Mouse (Mus musculus) forelimb bud, embryonic 11.5 days (tissue): ENCODE data around the gene Sipa1l3.

ENCODE experiments used
- DNase-seq: peaks from one replicate; pipeline ENCODE4 v3.0.0-alpha.2; 2012; ENCODE audit warnings: low read depth, low spot score

The Sipa1l3 gene

DNA sequence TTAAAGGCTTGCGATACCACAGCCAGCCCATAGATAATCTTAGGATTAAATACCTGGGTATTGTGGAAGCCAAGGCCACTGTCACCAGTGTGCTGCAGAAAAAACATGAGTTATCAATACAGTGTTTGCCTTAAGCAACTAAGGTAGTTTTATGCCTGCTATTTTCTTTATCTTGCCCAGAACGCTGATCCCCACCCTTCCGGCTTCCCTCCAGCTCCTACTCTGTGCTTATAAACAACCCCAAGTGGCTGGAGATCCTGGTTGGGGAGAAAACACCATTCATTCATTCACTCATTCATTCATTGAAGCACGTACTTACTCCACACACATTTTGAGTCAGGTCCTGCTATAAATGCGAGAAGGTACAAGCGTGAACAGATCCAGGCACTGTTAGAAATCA is 233.9 kb downstream of the Sipa1l3 start:
- DNase-seq, result no peak

DNA sequence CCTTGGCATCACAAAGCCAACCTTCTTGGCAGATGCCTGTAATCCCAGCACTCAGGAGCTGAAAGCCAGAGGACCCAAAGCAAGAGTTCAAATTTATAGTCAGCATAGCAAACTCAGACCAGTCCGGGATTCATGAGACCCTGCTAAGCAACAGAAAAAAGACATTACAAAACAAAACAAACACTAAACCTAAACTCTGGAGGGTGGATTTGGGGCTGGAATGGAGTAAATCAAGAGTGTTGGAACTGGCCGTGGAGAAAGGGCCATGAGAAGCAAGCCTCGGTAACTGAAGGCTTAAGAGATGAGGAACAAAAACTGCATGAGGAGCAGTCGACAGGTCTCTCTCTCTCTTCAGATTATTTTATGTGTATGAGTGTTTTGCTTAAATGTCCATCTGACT is 234.6 kb downstream of the Sipa1l3 start:
- DNase-seq, result no peak

DNA sequence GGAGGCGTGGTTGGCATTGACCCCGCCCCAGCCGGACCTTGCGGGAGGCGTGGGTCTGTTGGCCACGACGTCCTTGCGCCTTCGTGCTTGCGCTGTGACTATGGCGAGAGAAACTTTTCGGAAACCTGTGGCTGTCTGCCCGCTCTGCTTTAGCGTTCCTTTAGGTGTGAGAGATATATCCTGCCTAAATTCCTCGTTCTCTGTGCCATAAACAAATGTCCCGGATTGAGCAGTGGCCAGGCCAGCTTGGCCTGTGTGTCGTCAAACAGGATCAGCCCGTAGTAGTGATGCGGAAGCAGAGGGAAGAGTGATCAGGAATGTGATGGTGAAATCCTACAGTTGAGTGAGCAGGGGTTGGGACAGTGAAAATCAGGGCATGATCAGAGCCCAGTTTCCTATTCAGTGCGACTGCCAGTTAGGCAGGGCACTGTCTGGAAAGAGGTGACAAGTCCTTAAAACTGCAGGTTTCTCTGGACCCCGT is 236.3 kb downstream of the Sipa1l3 start:
- no peak for DNase-seq

DNA sequence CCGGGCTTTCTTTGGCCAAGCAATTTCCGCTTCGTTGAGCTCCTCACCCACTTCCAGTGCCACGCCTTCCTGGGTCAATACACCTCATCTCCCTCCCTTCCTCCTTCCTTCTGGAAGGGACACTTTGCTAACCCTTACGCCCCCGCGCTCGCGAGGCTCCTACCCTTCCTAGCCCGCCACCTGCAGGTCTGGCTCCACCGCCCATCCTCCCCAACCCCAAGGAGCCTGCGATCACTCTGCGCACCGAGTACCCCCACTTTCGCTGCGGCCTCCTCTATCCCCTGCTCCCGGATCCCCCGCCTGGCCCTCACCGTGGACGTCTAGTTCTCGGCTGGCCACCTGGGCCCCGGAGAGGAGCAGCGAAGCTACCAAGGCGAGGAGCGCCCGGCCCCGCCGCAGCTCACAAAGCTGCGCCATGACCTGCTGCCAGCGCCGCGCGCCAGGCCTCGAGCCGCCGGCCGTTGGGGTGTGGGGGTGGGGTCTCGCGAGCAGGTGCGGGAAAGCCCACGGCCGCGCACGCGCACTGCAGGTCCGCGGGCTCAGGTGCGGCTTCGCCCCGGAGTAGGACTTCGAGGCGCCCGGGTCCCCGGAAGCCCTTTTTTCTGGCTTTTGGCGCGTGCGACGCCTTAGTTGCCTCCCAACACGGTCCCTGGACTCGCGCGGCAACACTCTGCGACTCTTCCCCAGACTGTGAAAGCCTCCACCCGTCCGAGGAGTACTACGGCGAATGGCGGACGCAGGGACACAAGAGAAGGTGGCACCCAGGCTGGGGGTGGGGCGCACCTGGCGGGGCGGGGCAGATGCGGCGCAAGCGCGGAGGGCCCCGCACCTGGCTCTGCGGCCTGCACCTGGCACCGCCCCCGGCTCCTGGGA is 237.0 kb downstream of the Sipa1l3 start, which contains the start of gene Spint2:
Spint2 (minus strand) TSS at position 712 of the 873 bp plus-strand sequence.
- DNase-seq, result no peak

DNA sequence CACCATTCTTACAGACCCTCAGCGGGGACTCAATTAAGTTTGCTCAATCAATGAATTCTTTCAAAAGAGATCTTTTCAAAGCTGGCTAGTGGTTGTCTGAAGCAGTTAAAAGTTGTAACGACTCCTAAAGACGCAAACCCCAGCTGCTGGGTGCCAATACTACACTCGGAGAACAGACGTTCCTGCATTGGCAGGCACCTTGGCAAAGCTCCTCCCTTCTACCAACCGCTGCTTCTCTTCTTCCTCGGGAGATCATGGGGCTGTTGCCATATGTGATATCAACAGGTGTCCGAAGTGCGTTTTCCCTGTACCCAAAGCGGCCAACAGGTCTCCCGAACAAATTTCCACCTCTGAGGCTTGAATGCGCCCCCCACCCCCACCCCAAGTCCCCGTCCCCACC is 237.6 kb downstream of the Sipa1l3 start:
- no peak for DNase-seq

DNA sequence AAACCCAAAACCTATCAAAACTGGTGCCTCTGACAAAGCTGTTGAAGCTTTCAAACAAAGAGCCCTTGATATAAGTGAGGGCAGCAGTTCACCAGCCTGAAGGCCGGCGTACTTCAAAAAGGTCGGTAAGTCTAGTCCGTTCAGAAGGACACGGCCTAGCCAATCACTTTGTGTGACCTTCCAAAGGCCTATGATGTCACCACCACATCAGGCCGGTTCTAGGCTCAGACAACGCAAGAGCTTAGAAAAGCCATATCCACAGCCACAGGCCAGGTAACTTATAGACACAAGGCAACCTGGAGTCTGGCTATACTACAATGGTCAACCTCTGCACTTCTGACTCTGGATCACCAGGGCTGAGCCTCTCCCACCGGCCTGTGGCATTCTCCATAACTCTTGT is 238.5 kb downstream of the Sipa1l3 start:
- DNase-seq, result no peak

DNA sequence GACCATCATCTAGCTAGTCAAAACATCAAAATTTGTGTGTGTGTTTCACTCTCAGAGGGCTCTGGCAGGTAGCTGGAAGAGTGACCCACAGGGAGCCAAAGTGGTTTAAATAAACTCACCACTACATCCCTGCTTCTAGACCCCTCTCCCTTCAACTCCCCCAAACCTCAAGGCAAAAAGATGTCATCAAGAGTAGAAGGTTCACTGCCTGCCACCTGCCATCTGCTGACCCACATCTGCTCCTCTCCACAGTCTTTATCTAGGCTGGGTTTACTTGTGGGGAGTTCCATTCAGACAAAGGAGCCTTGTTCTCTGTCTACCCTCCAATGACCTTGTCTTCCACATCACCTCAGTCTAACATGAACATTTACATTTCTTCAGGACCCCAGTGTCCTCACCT is 239.2 kb downstream of the Sipa1l3 start:
- no peak for DNase-seq

DNA sequence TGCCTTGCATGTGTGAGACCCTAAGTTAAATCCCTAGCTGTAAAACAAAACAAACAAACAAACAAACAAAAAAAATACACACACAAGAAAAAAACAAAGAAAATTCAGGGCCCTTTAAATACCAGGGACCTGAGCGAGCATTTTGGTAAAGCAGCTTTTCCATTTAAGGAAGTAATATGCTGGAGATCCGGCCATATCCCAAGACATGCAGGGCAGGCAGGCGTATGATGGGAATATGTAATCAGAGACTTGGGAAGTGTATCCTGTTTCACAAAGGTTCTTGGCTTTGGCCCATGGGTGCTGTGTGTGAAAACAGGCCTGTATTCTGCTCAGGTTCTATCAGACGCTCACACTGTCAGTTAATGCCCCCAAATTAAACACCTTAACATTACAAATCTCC is 240.9 kb downstream of the Sipa1l3 start:
- no peak for DNase-seq

DNA sequence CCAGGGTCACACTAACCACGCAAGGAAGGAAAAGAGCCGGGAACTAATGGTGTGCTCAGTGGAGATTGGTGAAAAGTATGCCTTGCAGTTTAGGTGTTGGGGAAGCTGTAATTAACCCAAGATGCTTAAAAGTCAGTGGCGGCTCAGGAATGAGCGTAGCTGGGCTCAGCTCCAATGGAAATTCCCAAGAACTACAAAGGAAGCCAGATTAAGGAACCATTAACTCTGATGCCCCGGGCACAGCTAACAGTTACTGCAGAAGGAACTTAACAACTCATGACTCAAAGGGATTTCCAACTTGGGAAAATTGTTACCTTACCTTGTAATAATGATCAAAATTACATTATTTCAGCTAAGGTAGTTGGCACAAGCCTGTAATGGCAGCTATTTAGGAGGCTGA is 241.7 kb downstream of the Sipa1l3 start:
- no peak for DNase-seq

DNA sequence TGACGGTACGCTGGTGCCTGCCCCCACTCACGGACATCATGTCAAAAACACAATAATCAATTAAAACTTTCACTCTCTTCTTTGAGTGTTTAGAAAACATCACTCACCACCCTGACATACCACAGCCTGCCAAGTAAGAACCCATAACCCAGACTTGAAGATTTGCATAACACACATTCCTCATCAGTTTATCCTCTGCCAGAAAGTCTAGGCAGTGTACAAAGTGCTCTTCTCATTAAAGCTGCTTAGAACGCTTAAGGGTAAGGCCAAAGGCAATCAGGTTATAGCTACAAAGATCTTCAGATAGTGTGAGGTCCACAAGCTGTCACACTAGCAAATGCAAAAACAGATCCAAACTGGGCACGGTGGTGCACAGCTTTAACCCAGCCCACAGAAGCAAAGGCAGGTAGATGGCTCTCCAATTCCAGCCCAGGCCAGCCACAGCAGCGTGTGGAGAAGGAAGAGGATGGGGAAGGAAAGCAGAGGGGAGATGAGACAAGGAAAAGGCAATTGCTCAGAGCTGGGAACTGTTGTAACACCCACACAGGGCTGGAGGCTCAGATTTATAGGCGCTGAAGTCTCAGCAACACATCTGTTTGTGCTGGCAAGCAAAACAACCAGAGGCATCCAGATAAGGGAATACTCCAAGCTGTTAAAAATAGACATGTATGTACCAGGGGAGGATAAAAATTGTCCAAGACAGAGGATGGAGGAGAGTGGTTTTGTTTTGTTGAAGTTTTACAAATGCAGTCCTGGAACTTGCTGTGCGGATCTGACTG is 246.6 kb downstream of the Sipa1l3 start:
- DNase-seq, result no peak

DNA sequence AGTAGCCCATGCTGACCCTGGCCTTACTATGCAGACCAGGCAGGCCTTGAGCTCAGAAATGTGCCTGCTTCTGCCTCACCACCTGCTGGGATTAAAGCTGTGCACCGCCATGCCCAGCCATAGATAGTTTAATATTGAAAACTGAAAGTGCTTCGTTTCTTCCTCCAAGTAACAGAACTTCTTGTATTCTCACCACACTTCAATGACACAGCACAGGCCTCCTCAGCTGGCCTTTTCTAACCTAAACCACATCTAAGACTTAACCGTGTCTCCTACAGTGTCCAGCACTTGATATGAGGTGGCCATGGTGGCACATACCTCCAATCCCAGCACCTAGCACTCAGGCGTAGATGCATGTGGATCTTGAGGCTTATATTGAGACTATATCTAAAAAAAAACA is 248.0 kb downstream of the Sipa1l3 start:
- DNase-seq, result no peak
